Comparison of ENCODE assay signal across 16 mouse cellular contexts in genomic region chr5:127289659-127290058, GRCm38 (mm10). TPM values are rescaled to one million over a fixed set of nuclear protein-coding genes. Genes with fewer than 3 reads are reported as not detected.
"Had no signal": no experiment of that assay in that cellular context is flagged by ENCODE, and none has a peak within 500 bp of the region (broad histone marks: within the 10 kb centered on the region; RNA-seq: fewer than 3 reads in every experiment).

No protein-coding gene starts in this region.

- H3K4me2 ChIP-seq: liver, embryonic 12.5 days; midbrain, embryonic 11.5 days; midbrain, embryonic 15.5 days; neural tube, embryonic 13.5 days; stomach, embryonic 15.5 days had no signal

- ATAC-seq: liver, embryonic 12.5 days had no signal

- H3K9me3 ChIP-seq: midbrain, embryonic 13.5 days; midbrain, embryonic 15.5 days; neural tube, embryonic 13.5 days; stomach, embryonic 15.5 days had no signal

- H3K4me1 ChIP-seq: liver, embryonic 12.5 days had no signal

- H3K36me3 ChIP-seq: liver, embryonic 12.5 days; midbrain, embryonic 13.5 days; midbrain, embryonic 15.5 days; neural tube, embryonic 13.5 days; stomach, embryonic 15.5 days had no signal

- H3K4me3 ChIP-seq: liver, embryonic 12.5 days; midbrain, embryonic 13.5 days; midbrain, embryonic 15.5 days; neural tube, embryonic 13.5 days; stomach, embryonic 15.5 days had no signal

- H3K27ac ChIP-seq: liver, embryonic 12.5 days; liver, embryonic 14.5 days; macrophage; stomach, embryonic 15.5 days; stomach, postnatal 0 days had no signal

- DNase-seq: lung, adult 2 months; lung, postnatal 14 days; lung, postnatal 36 days; right cerebral cortex, postnatal 14 days; thymus, adult 2 months; thymus, postnatal 25 days; thymus, postnatal 4 days had no signal

- H3K27me3 ChIP-seq: liver, embryonic 12.5 days; midbrain, embryonic 13.5 days; midbrain, embryonic 15.5 days; neural tube, embryonic 13.5 days; stomach, embryonic 15.5 days had no signal

- H3K9ac ChIP-seq: liver, embryonic 12.5 days; liver, embryonic 14.5 days; midbrain, embryonic 13.5 days; midbrain, embryonic 15.5 days; neural tube, embryonic 13.5 days; stomach, embryonic 15.5 days had no signal

RNA-seq across cellular contexts. Expression of gene Tmem132c, which starts 48.1 kb away (rescaled TPM):
- polyA plus RNA-seq: macrophage had no signal
